ENCODE assay signal across 21 mouse cellular contexts in genomic region chr4:88992498-88992897, GRCm38 (mm10).
"Had no signal": no experiment of that assay in that cellular context is flagged by ENCODE, and none has a peak within 500 bp of the region (broad histone marks: within the 10 kb centered on the region; RNA-seq: fewer than 3 reads in every experiment).

No protein-coding gene starts in this region.

- H3K4me2 ChIP-seq: limb, embryonic 12.5 days; limb, embryonic 15.5 days; lung, embryonic 14.5 days; midbrain, embryonic 12.5 days; midbrain, embryonic 15.5 days; neural tube, embryonic 13.5 days had no signal

- H3K4me1 ChIP-seq: limb, embryonic 15.5 days; midbrain, embryonic 12.5 days; midbrain, embryonic 15.5 days; neural tube, embryonic 13.5 days had no signal

- H3K4me3 ChIP-seq: limb, embryonic 12.5 days; limb, embryonic 15.5 days; midbrain, embryonic 12.5 days; midbrain, embryonic 15.5 days; myocyte; neural tube, embryonic 13.5 days had no signal

- H3K9me3 ChIP-seq: limb, embryonic 12.5 days; limb, embryonic 15.5 days; midbrain, embryonic 12.5 days; midbrain, embryonic 15.5 days; neural tube, embryonic 13.5 days had no signal

- DNase-seq: kidney, adult 18-20 months; kidney, adult 9 months; kidney, postnatal 14 days; left cerebral cortex, postnatal 4 days; lung, embryonic 14.5 days; lung, postnatal 36 days; right cerebral cortex, postnatal 14 days; right cerebral cortex, postnatal 4 days; thymus, adult 2 months; thymus, postnatal 14 days; thymus, postnatal 4 days had no signal

- H3K27me3 ChIP-seq: limb, embryonic 12.5 days; limb, embryonic 15.5 days; midbrain, embryonic 12.5 days; midbrain, embryonic 15.5 days; neural tube, embryonic 13.5 days had no signal

- H3K36me3 ChIP-seq: limb, embryonic 12.5 days; limb, embryonic 15.5 days; midbrain, embryonic 12.5 days; midbrain, embryonic 15.5 days; neural tube, embryonic 13.5 days had no signal

- H3K27ac ChIP-seq: limb, embryonic 12.5 days; limb, embryonic 15.5 days; midbrain, embryonic 12.5 days; midbrain, embryonic 15.5 days; neural tube, embryonic 13.5 days; stomach, postnatal 0 days had no signal

- ATAC-seq: inflammation-experienced regulatory T-cells, adult 6 months; intestine, embryonic 16.5 days; lung, postnatal 0 days; midbrain, embryonic 15.5 days had no signal

- H3K9ac ChIP-seq: limb, embryonic 12.5 days; limb, embryonic 15.5 days; lung, embryonic 14.5 days; midbrain, embryonic 12.5 days; midbrain, embryonic 15.5 days; neural tube, embryonic 13.5 days had no signal
